Mouse (Mus musculus) layer of hippocampus, adult 9-10 months (tissue): ENCODE measurements around the gene Myom3.

Source experiments
- DNase-seq: peaks from one replicate; pipeline ENCODE4 v3.0.0; 2022; ENCODE audit warnings: low spot score

The Myom3 gene

DNA sequence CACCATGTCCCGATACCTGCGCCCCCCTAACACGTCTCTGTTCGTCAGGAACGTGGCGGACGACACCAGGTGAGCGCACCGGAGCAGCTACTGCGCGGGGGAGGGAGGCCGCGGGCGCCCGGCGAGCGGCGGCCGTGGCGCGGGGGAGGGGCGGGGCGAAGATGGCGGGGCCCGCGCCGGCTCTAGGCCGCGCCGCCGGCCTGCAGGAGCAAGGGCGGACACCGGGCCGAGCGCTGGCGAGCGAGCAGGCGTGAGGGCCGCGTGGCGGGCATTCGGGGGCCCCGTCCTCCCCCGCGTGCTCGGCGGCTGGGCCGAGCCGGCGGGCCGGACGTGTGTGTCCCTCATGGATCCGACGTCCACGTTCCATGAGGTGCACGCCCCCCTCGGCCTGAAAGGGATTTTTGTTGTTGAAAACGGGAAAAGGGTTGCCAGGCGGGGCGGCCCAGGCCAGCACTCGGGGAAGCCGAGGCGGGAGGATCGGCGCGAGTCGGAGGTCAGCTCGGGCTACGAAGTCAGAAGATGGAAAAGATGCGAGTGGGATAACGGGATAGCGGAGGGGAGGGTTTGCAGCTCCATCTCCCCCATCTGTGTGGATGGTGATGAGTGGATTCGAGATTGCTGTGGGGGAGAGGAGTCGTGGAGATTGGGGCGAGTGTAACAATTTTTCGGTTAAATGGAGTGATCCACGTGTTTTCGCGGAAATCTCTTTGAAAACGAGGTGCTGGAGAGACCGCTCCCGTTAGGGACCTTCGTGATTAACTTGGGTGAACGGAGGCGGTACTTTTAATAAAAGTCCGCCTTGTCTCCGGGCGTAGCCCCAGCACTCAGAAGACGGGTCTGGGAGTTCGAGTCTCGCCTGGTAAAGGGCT, 96.9 kb downstream of the Myom3 start:
- DNase-seq: no peak

DNA sequence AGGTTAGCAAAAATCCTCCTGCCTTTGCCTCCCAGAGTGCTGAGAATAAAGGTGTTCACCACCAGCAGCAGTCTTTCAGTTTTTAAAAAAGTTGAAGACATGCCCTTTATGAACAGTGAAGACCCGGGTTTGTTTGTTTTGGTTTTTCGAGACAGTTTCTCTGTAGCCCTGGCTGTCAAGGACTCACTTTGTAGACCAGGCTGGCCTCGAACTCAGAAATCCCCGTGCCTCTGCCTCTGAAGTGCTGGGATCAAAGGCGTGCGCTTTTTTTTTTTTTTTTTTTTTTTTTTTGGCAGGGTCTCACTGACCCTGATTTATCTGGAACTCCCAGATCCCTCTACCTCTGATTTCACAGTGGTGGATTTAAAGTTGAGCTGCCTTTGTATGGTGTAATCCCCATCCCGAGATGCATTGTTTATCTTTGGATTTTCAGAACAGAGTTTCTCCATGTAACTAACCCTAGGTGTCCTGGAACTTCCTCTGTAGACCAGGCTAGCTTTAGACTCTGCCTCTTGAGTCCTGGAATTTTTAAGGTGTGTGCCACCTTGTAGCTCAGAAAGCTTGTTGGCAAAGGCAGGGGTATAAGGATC, 98.2 kb downstream of the Myom3 start:
- no peak for DNase-seq
